Mouse (Mus musculus): ENCODE results near the gene Tomt. TPM values are rescaled to one million over a fixed set of nuclear protein-coding genes. Genes with fewer than 3 reads are reported as not detected.
"Not testable (repeated sequence)": the region's sequence is repeated elsewhere in the genome, so short reads cannot be mapped to it uniquely, and the experiment has no call there.

Tomt gene
- polyA plus RNA-seq (2012; rRNA removed) = 0.07 and 0.15 TPM in 2 replicates

- H3K27ac ChIP-seq (ENCODE audit: insufficient read depth, low read length) = peak within 1 kb of the TSS; percentile 97
- WGBS = 2% methylated on average over 11 of the region's 11 CpGs
- no peaks in the 10 kb centered on the region for H3K27me3 ChIP-seq (ENCODE audit: control insufficient read depth, insufficient read depth, low read length)
- TF ChIP-seq CTCF (IDR thresholded peaks at IDR 0.05; ENCODE audit: extremely low read depth, insufficient read depth, insufficient read length, insufficient replicate concordance) (no peak), POLR2A (IDR thresholded peaks at IDR 0.05; ENCODE audit: low read depth, low read length) (no peak)
- H3K36me3 ChIP-seq (ENCODE audit: control insufficient read depth, insufficient read depth, low read length) = peaks cover 8% of the 10 kb centered on the region
- DNase-seq (ENCODE audit: low read depth in 1 of 2, low spot score in 2 of 2) = no peak
- peak within 1 kb of the TSS; percentile 82 for H3K4me3 ChIP-seq (ENCODE audit: extremely low read depth, insufficient read depth, insufficient read length)
- peaks cover 4% of the 10 kb centered on the region; the same call in 1 of the 2 replicates for H3K4me1 ChIP-seq (ENCODE audit: control insufficient read depth, insufficient read depth, insufficient read length)
Observed at GRCm38 (mm10) chr7:101906287-101906681, at the start of gene Tomt. Gene Tomt, minus strand, starts transcription at chr7:101906359.

GRCm38 (mm10) chr7:101955862-101956261, 49.7 kb upstream of the Tomt start:
- TF ChIP-seq CTCF (IDR thresholded peaks at IDR 0.05; ENCODE audit: extremely low read depth, insufficient read depth, insufficient read length, insufficient replicate concordance) = no peak
- TF ChIP-seq POLR2A (IDR thresholded peaks at IDR 0.05; ENCODE audit: low read depth, low read length) = no peak
- DNase-seq (ENCODE audit: low read depth in 1 of 2, low spot score in 2 of 2) = no peak
- WGBS = 82% methylated on average over 4 of the region's 4 CpGs
- Histone ChIP-seq H3K27ac (ENCODE audit: insufficient read depth, low read length) (no peak overlapping the region), H3K27me3 (ENCODE audit: control insufficient read depth, insufficient read depth, low read length) (no peaks in the 10 kb centered on the region), H3K4me3 (ENCODE audit: extremely low read depth, insufficient read depth, insufficient read length) (no peak overlapping the region), H3K4me1 (ENCODE audit: control insufficient read depth, insufficient read depth, insufficient read length) (peaks cover 10% of the 10 kb centered on the region; the same call in 1 of the 2 replicates), H3K36me3 (ENCODE audit: control insufficient read depth, insufficient read depth, low read length) (no peaks in the 10 kb centered on the region)

GRCm38 (mm10) chr7:101955276-101955675, 49.1 kb upstream of the Tomt start:
- Histone ChIP-seq H3K4me1 (ENCODE audit: control insufficient read depth, insufficient read depth, insufficient read length) (peaks cover 10% of the 10 kb centered on the region; the same call in 1 of the 2 replicates), H3K27ac (ENCODE audit: insufficient read depth, low read length) (no peak overlapping the region), H3K36me3 (ENCODE audit: control insufficient read depth, insufficient read depth, low read length) (no peaks in the 10 kb centered on the region), H3K27me3 (ENCODE audit: control insufficient read depth, insufficient read depth, low read length) (no peaks in the 10 kb centered on the region), H3K4me3 (ENCODE audit: extremely low read depth, insufficient read depth, insufficient read length) (no peak overlapping the region)
- DNase-seq (ENCODE audit: low read depth in 1 of 2, low spot score in 2 of 2) = no peak
- TF ChIP-seq CTCF (IDR thresholded peaks at IDR 0.05; ENCODE audit: extremely low read depth, insufficient read depth, insufficient read length, insufficient replicate concordance) = no peak
- 51% methylated on average over 2 of the region's 2 CpGs for WGBS

- 48% methylated on average over 2 of the region's 2 CpGs for WGBS
Observed at GRCm38 (mm10) chr7:101954163-101954562, 48.0 kb upstream of the Tomt start.

GRCm38 (mm10) chr7:101952098-101952497, 45.9 kb upstream of the Tomt start:
- Histone ChIP-seq H3K27ac (ENCODE audit: insufficient read depth, low read length) (no peak overlapping the region), H3K4me3 (ENCODE audit: extremely low read depth, insufficient read depth, insufficient read length) (no peak overlapping the region), H3K36me3 (ENCODE audit: control insufficient read depth, insufficient read depth, low read length) (no peaks in the 10 kb centered on the region), H3K4me1 (ENCODE audit: control insufficient read depth, insufficient read depth, insufficient read length) (peaks cover 12% of the 10 kb centered on the region), H3K27me3 (ENCODE audit: control insufficient read depth, insufficient read depth, low read length) (no peaks in the 10 kb centered on the region)
- no peak for TF ChIP-seq POLR2A (IDR thresholded peaks at IDR 0.05; ENCODE audit: low read depth, low read length)
- DNase-seq (ENCODE audit: low read depth in 1 of 2, low spot score in 2 of 2) = no peak
- WGBS = 23% methylated on average over 2 of the region's 2 CpGs

More at GRCm38 (mm10) chr7:101954163-101954562, 48.0 kb upstream of the Tomt start:
- no peak overlapping the region for H3K27ac ChIP-seq (ENCODE audit: insufficient read depth, low read length)
- no peak for TF ChIP-seq POLR2A (IDR thresholded peaks at IDR 0.05; ENCODE audit: low read depth, low read length)
- TF ChIP-seq CTCF (IDR thresholded peaks at IDR 0.05; ENCODE audit: extremely low read depth, insufficient read depth, insufficient read length, insufficient replicate concordance) = no peak
- H3K4me1 ChIP-seq (ENCODE audit: control insufficient read depth, insufficient read depth, insufficient read length) = peaks cover 12% of the 10 kb centered on the region
- no peaks in the 10 kb centered on the region for H3K36me3 ChIP-seq (ENCODE audit: control insufficient read depth, insufficient read depth, low read length)
- DNase-seq (ENCODE audit: low read depth in 1 of 2, low spot score in 2 of 2) = no peak
- H3K27me3 ChIP-seq (ENCODE audit: control insufficient read depth, insufficient read depth, low read length) = no peaks in the 10 kb centered on the region
- H3K4me3 ChIP-seq (ENCODE audit: extremely low read depth, insufficient read depth, insufficient read length) = no peak overlapping the region

- Histone ChIP-seq H3K36me3 (ENCODE audit: control insufficient read depth, insufficient read depth, low read length) (no peaks in the 10 kb centered on the region), H3K27ac (ENCODE audit: insufficient read depth, low read length) (no peak overlapping the region), H3K4me1 (ENCODE audit: control insufficient read depth, insufficient read depth, insufficient read length) (peaks cover 12% of the 10 kb centered on the region), H3K27me3 (ENCODE audit: control insufficient read depth, insufficient read depth, low read length) (no peaks in the 10 kb centered on the region), H3K4me3 (ENCODE audit: extremely low read depth, insufficient read depth, insufficient read length) (no peak overlapping the region)
- DNase-seq (ENCODE audit: low read depth in 1 of 2, low spot score in 2 of 2) = no peak
- WGBS = 64% methylated on average over 1 of the region's 1 CpGs
- TF ChIP-seq POLR2A (IDR thresholded peaks at IDR 0.05; ENCODE audit: low read depth, low read length) (no peak), CTCF (IDR thresholded peaks at IDR 0.05; ENCODE audit: extremely low read depth, insufficient read depth, insufficient read length, insufficient replicate concordance) (no peak)
Observed at GRCm38 (mm10) chr7:101951648-101952047, 45.5 kb upstream of the Tomt start.

GRCm38 (mm10) chr7:101949008-101949407, 42.8 kb upstream of the Tomt start:
- WGBS = 32% methylated on average over 5 of the region's 5 CpGs
- H3K36me3 ChIP-seq (ENCODE audit: control insufficient read depth, insufficient read depth, low read length); H3K4me1 ChIP-seq (ENCODE audit: control insufficient read depth, insufficient read depth, insufficient read length); H3K27me3 ChIP-seq (ENCODE audit: control insufficient read depth, insufficient read depth, low read length); H3K4me3 ChIP-seq (ENCODE audit: extremely low read depth, insufficient read depth, insufficient read length): not testable (repeated sequence)
- peak in 1 of 2 experiments; percentile 32 for DNase-seq (ENCODE audit: low read depth in 1 of 2, low spot score in 2 of 2)
- H3K27ac ChIP-seq (ENCODE audit: insufficient read depth, low read length) = peak overlapping the region; percentile 67

All from spleen, adult 2 months (tissue).